ENCODE assay signal across 16 mouse cellular contexts in the genomic region with DNA sequence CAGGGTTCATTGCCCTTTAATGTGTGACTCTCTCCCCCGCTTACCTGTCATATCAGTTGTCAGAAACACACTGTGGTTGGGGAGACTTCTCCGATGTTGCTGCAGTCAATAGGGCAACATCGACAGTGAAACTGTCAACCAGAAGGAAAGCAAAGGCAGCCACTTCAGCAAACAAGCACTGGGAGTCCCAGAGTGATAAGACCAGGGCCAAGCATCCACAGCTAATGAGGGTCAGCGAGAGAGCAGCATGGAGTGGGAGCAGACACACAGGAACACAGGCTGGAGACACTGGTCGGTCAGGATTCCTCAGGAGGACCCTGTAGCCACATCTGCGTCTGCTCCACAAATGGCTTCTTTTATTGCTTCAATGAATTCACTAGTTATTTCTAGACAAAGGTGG.
A peak's percentile ranks its signal among the peaks of the same experiment; 100 is the strongest.
DNase-seq lines count a peak whose midpoint lies in the region; ATAC-seq and TF ChIP-seq lines count a peak whose summit lies in the region.
"Had no signal": no experiment of that assay in that cellular context is flagged by ENCODE, and none has a peak within 500 bp of the region (broad histone marks: within the 10 kb centered on the region; RNA-seq: fewer than 3 reads in every experiment).

No protein-coding gene starts in this region.

- WGBS in forebrain, embryonic 15.5 days, result 69% methylated on average over 6 of the region's 6 CpGs
- 85% methylated on average over 6 of the region's 6 CpGs for WGBS in forebrain, embryonic 11.5 days
- 64% methylated on average over 6 of the region's 6 CpGs for WGBS in hindbrain, embryonic 11.5 days
- WGBS in hindbrain, embryonic 13.5 days, result 61% methylated on average over 6 of the region's 6 CpGs
- WGBS in liver, postnatal 0 days (ENCODE audit: insufficient replicate concordance), result 47% methylated on average over 6 of the region's 6 CpGs
- 56% methylated on average over 6 of the region's 6 CpGs for WGBS in neural tube, embryonic 13.5 days

- H3K9ac ChIP-seq in forebrain, embryonic 15.5 days (replicated peaks), result no peak overlapping the region
- H3K9ac ChIP-seq in forebrain, embryonic 11.5 days (ENCODE audit: low read length), result no peak overlapping the region
- H3K9ac ChIP-seq in hindbrain, embryonic 11.5 days (ENCODE audit: low read depth, low read length), result no peak overlapping the region
- no peak overlapping the region for H3K9ac ChIP-seq in hindbrain, embryonic 13.5 days
- no peak overlapping the region for H3K9ac ChIP-seq in liver, postnatal 0 days (replicated peaks)
- no peak overlapping the region for H3K9ac ChIP-seq in neural tube, embryonic 13.5 days
- H3K9ac ChIP-seq: forebrain, embryonic 13.5 days; hindbrain, embryonic 14.5 days had no signal

- H3K9me3 ChIP-seq in forebrain, embryonic 15.5 days, result no peaks in the 10 kb centered on the region
- no peaks in the 10 kb centered on the region for H3K9me3 ChIP-seq in forebrain, embryonic 11.5 days (ENCODE audit: control insufficient read depth, low read length)
- no peaks in the 10 kb centered on the region for H3K9me3 ChIP-seq in hindbrain, embryonic 11.5 days (ENCODE audit: control insufficient read depth, low read length)
- no peaks in the 10 kb centered on the region for H3K9me3 ChIP-seq in hindbrain, embryonic 13.5 days
- no peaks in the 10 kb centered on the region for H3K9me3 ChIP-seq in liver, postnatal 0 days (ENCODE audit: low read length)
- no peaks in the 10 kb centered on the region for H3K9me3 ChIP-seq in neural tube, embryonic 13.5 days
- H3K9me3 ChIP-seq: forebrain, embryonic 13.5 days had no signal

- peak overlapping the region; percentile 52 for H3K27ac ChIP-seq in forebrain, embryonic 15.5 days (replicated peaks)
- no peak overlapping the region for H3K27ac ChIP-seq in forebrain, embryonic 11.5 days (ENCODE audit: low read depth, low read length)
- no peak overlapping the region for H3K27ac ChIP-seq in hindbrain, embryonic 11.5 days (ENCODE audit: low read depth, low read length)
- no peak overlapping the region for H3K27ac ChIP-seq in hindbrain, embryonic 13.5 days
- no peak overlapping the region for H3K27ac ChIP-seq in liver, postnatal 0 days (ENCODE audit: low read depth)
- no peak overlapping the region for H3K27ac ChIP-seq in neural tube, embryonic 13.5 days (replicated peaks)
- H3K27ac ChIP-seq: forebrain, embryonic 13.5 days; hindbrain, embryonic 14.5 days had no signal

- no peaks in the 10 kb centered on the region for H3K36me3 ChIP-seq in forebrain, embryonic 15.5 days
- H3K36me3 ChIP-seq in forebrain, embryonic 11.5 days (ENCODE audit: control insufficient read depth, insufficient read depth, low read length), result no peaks in the 10 kb centered on the region
- no peaks in the 10 kb centered on the region for H3K36me3 ChIP-seq in hindbrain, embryonic 11.5 days (ENCODE audit: control insufficient read depth, insufficient read depth, low read length)
- H3K36me3 ChIP-seq in hindbrain, embryonic 13.5 days, result no peaks in the 10 kb centered on the region
- no peaks in the 10 kb centered on the region for H3K36me3 ChIP-seq in liver, postnatal 0 days (replicated peaks; ENCODE audit: insufficient read depth, low read length)
- H3K36me3 ChIP-seq in neural tube, embryonic 13.5 days, result no peaks in the 10 kb centered on the region

- H3K27me3 ChIP-seq in forebrain, embryonic 15.5 days, result no peaks in the 10 kb centered on the region
- no peaks in the 10 kb centered on the region for H3K27me3 ChIP-seq in forebrain, embryonic 11.5 days (ENCODE audit: control insufficient read depth, insufficient read depth, low read length)
- no peaks in the 10 kb centered on the region for H3K27me3 ChIP-seq in hindbrain, embryonic 11.5 days (ENCODE audit: control insufficient read depth, insufficient read depth, low read length)
- no peaks in the 10 kb centered on the region for H3K27me3 ChIP-seq in hindbrain, embryonic 13.5 days
- H3K27me3 ChIP-seq in liver, postnatal 0 days (ENCODE audit: insufficient read depth, low read length), result no peaks in the 10 kb centered on the region
- no peaks in the 10 kb centered on the region for H3K27me3 ChIP-seq in neural tube, embryonic 13.5 days
- H3K27me3 ChIP-seq: forebrain, embryonic 13.5 days; Patski had no signal

- no peak for ATAC-seq in forebrain, embryonic 15.5 days (replicated peaks)
- no peak for ATAC-seq in forebrain, embryonic 11.5 days (replicated peaks; ENCODE audit: low FRiP score)
- no peak for ATAC-seq in hindbrain, embryonic 11.5 days (ENCODE audit: low FRiP score)
- no peak for ATAC-seq in hindbrain, embryonic 13.5 days (ENCODE audit: low FRiP score)
- no peak for ATAC-seq in liver, postnatal 0 days
- 0 out of 2 replicates have a peak, but pooled peaks have one; percentile 53 for ATAC-seq in neural tube, embryonic 13.5 days (ENCODE audit: low read depth)
- ATAC-seq: forebrain, embryonic 13.5 days; Patski had no signal

- DNase-seq in forebrain, embryonic 11.5 days (ENCODE audit: low spot score), result no peak
- DNase-seq in hindbrain, embryonic 11.5 days (ENCODE audit: low spot score), result peak; percentile 10
- DNase-seq in liver, result peak; percentile 7
- no peak for DNase-seq in liver, postnatal 0 days
- DNase-seq in neural tube, embryonic 10.5 days (ENCODE audit: extremely low spot score, low spot score), result no peak
- DNase-seq: cerebellum, adult 11-12 months; layer of hippocampus, postnatal 36 days; lung, postnatal 36 days; right cerebral cortex, postnatal 4 days; thymus, adult 2 months had no signal

- H3K4me1 ChIP-seq in forebrain, embryonic 15.5 days, result 0 out of 2 replicates have a peak, but pooled peaks cover 3% of the 10 kb centered on the region
- H3K4me1 ChIP-seq in forebrain, embryonic 11.5 days (replicated peaks; ENCODE audit: control insufficient read depth, insufficient read depth, low read length), result no peaks in the 10 kb centered on the region
- H3K4me1 ChIP-seq in hindbrain, embryonic 11.5 days (replicated peaks; ENCODE audit: control insufficient read depth, insufficient read depth, low read length), result no peaks in the 10 kb centered on the region
- H3K4me1 ChIP-seq in hindbrain, embryonic 13.5 days (replicated peaks), result no peaks in the 10 kb centered on the region
- H3K4me1 ChIP-seq in liver, postnatal 0 days (ENCODE audit: insufficient read depth), result no peaks in the 10 kb centered on the region
- H3K4me1 ChIP-seq in neural tube, embryonic 13.5 days (replicated peaks), result peaks cover 4% of the 10 kb centered on the region
- H3K4me1 ChIP-seq: forebrain, embryonic 13.5 days had no signal

- no peak for TF ChIP-seq EP300 in liver, postnatal 0 days (IDR thresholded peaks at IDR 0.05; ENCODE audit: low read depth)

- H3K4me2 ChIP-seq in forebrain, embryonic 15.5 days (replicated peaks), result no peak overlapping the region
- H3K4me2 ChIP-seq in forebrain, embryonic 11.5 days (ENCODE audit: low read depth, low read length, severe bottlenecking), result no peak overlapping the region
- H3K4me2 ChIP-seq in hindbrain, embryonic 11.5 days (replicated peaks; ENCODE audit: low read depth, low read length), result no peak overlapping the region
- no peak overlapping the region for H3K4me2 ChIP-seq in hindbrain, embryonic 13.5 days
- H3K4me2 ChIP-seq in liver, postnatal 0 days (ENCODE audit: low read depth, low read length), result no peak overlapping the region
- H3K4me2 ChIP-seq in neural tube, embryonic 13.5 days, result no peak overlapping the region; the same call in 1 of the 2 replicates
- H3K4me2 ChIP-seq: forebrain, embryonic 13.5 days; hindbrain, embryonic 14.5 days had no signal

- no peak overlapping the region for H3K4me3 ChIP-seq in forebrain, embryonic 15.5 days
- no peak overlapping the region for H3K4me3 ChIP-seq in forebrain, embryonic 11.5 days (ENCODE audit: low read depth, low read length)
- no peak overlapping the region for H3K4me3 ChIP-seq in hindbrain, embryonic 11.5 days (ENCODE audit: low read depth, low read length)
- H3K4me3 ChIP-seq in hindbrain, embryonic 13.5 days, result no peak overlapping the region
- H3K4me3 ChIP-seq in liver, postnatal 0 days (ENCODE audit: low read depth, low read length), result no peak overlapping the region
- H3K4me3 ChIP-seq in neural tube, embryonic 13.5 days, result no peak overlapping the region
- H3K4me3 ChIP-seq: forebrain, embryonic 13.5 days had no signal

- TF ChIP-seq CTCF in liver, postnatal 0 days (IDR thresholded peaks at IDR 0.05; ENCODE audit: low read depth), result no peak

Comparison
In these comparisons a context has a peak if more than half of its experiments do, and no peak if none do; other contexts are left out.
1. DNase-seq: peak in hindbrain, embryonic 11.5 days (single experiment) and liver (single experiment); none in forebrain, embryonic 11.5 days (single experiment), liver, postnatal 0 days (single experiment) and neural tube, embryonic 10.5 days (single experiment).